Mouse (Mus musculus) neutrophil, adult 5-6 weeks (primary cell): ENCODE data around the gene Nup43. TPM values are rescaled to one million over a fixed set of nuclear protein-coding genes. Genes with fewer than 3 reads are reported as not detected.
"Not testable (repeated sequence)": the region's sequence is repeated elsewhere in the genome, so short reads cannot be mapped to it uniquely, and the experiment has no call there.

Source experiments
- ATAC-seq: fragments of 151-379, 151-347 bp; 2 replicates; pipeline ENCODE4 v1.8.0; 2017; ENCODE audit warnings: mild to moderate bottlenecking, moderate TSS enrichment; ENCODE audit not compliant: insufficient number of reproducible peaks, poor library complexity, low FRiP score, severe bottlenecking; ENCODE audit errors: extremely low read depth
- total RNA-seq: library from RNA; stranded (forward); fragments of 200-1000 nt; gene quantifications from 2 replicates; pipeline ENCODE4 v1.2.3, GENCODE M21; 2017

Nup43 gene
- total RNA-seq = 7.6 and 9.5 TPM in 2 replicates

DNA sequence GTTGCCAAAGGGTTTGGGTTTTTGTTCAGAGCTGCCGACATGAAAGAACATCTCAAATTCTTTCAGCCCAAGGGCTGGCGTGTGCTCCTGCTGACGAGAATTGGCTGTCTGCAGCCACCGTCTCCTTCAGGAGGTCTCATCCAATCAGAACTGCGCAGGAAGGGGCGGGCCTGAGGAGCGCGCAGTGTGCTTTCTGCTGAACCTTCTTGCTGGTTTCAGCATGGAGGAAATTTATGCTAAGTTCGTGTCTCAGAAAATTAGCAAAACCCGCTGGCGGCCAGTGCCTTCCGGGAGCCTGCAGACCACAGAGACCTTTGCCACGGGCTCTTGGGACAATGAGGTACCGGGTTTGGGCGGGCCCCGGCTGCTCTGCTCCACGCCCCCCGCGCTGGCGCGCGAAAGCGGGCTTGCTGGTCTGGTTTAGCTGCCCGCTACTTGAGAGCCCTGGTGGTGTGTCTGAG lies at the start of gene Nup43:
Gene Nup43, plus strand, starts transcription at position 162 of the 461 bp plus-strand sequence.
- ATAC-seq = peak; percentile 87

DNA sequence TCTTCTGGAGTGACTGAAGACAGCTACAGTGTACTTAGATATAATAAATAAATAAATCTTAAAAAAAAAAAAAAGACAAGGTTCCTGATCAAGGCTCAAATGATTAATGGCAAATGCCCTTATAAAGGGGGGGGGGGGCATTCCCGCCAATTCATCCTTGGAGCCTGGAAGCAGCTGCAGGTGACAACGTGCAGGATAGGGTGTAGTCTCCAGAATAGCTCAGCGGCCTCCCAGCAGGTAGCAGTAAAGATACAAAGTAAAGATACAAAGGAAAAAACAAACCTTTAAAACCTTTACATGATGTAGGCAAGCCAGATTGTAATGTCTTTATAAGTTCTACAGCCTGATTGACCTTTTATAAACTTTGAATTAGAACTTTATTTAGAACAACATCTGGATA lies 49.7 kb upstream of the Nup43 start:
- not testable (repeated sequence) for ATAC-seq

DNA sequence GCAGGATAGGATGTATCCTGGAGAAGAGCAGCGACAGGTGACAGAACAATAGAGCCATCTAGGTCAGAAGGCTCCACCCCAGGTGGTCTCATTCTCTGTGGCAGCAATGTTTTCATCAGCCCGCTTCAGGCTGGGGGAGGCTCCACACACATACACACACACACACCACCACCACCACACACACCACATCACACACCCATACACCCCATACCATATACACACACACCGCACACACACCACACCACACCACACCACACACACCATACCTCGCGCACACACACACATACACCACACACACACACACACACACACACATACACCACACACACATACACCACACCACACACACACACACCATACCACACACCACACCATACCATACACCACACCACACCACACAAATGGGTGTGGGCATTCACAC lies 47.5 kb upstream of the Nup43 start:
- ATAC-seq = no peak

DNA sequence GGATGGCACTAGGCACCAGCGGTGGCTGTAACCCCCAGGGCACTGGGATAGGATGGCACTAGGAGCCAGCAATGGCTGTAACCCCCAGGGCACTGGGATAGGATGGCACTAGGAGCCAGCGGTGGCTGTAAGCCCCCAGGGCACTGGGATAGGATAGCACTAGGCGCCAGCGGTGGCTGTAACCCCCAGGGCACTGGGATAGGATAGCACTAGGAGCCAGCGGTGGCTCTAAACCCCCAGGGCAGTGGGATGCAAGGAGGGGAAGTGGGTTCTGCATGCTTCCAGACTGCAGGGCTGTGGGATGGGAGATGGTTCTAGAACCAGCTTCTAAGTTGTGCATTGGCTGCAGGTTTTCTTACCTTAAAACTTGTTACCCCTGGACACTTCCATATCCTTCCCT lies 46.6 kb upstream of the Nup43 start:
- 0 out of 2 replicates have a peak, but pooled peaks have one; percentile 6 for ATAC-seq

DNA sequence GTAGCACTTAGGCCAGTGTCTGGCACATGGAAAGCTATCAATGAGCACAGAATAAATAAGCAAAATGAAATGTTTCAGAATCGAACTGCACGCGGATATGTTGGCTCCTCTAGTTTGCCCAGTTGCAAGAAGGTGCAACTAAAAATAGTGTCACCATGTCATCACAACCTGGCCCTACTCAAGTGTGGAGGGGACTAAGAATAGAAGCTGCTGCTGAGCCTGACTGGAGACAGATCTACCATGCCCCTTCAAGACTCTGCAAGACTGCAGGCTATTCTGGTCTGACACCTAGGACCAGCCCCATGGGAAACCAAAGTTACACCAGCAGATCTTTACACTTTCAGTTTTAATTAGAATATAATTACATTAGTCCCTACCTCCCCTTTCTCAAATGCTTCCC lies 44.9 kb upstream of the Nup43 start:
- ATAC-seq = no peak

DNA sequence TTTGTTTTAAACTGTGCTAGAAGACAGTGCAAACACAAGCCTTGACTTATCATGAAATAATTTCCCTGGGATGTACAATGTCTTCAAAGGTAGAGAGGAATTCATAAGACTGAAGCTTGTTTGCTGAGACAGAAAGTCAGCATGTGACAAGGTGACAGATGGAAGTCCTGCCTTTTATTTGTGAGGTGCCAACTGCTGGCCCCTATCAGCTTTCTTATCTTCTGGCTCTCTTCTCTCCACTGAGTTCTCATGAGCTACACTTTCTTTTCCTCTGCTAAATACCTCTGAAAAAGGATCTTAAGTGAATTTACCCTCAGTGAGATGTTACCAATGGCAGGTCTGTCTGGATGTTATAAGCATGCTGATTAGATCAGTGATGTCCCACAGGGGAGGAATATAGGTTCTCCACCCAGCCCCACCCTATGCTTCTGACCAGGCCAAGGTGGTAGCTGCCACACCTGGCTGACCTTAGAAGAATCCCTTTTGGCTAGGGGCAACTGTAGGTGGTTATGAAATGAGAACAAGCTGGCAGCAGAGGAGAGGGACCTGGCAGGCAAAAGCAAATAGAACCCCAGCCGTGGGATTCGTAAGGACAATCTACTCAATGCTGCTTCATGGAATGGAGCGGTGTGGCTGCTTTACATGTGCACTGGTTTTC lies 43.3 kb upstream of the Nup43 start:
- ATAC-seq = no peak

DNA sequence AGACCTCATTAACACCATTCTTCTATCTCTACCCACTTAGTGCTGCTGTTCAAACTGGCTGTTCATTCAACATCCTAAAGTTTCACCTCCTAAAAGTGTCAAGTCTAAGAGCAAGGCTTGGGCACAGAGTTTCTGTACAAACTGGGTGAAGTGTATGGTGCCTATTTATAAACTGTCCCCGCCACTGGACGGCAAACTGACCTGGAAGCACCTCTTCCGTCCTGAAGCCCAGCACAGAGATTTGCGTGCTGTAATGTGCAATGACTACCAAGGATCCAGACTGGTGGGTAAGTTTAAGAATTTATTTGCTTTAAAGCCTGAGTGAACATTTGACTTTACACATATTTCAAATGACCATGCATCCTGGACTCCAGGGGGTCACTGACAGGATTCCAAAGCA lies 38.2 kb upstream of the Nup43 start:
- ATAC-seq = no peak

DNA sequence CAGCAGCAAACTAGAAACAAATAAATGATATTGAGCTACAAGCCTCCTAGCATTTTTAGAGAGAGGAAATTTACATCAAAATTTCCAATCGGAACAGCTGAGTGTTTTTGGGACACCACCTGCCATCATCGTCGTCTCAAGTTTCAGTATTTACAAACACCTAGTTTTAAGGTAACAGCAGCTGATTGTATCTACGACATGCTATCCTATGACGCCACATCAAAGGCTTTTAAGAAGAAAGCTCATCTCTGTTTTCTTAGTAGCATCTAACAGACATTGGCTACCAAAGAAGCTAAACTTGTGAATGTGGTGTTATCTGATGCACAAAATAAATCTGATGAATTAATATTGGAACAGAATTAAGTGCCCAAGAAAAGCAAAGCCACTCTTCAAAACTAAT lies 37.0 kb upstream of the Nup43 start:
- no peak for ATAC-seq

DNA sequence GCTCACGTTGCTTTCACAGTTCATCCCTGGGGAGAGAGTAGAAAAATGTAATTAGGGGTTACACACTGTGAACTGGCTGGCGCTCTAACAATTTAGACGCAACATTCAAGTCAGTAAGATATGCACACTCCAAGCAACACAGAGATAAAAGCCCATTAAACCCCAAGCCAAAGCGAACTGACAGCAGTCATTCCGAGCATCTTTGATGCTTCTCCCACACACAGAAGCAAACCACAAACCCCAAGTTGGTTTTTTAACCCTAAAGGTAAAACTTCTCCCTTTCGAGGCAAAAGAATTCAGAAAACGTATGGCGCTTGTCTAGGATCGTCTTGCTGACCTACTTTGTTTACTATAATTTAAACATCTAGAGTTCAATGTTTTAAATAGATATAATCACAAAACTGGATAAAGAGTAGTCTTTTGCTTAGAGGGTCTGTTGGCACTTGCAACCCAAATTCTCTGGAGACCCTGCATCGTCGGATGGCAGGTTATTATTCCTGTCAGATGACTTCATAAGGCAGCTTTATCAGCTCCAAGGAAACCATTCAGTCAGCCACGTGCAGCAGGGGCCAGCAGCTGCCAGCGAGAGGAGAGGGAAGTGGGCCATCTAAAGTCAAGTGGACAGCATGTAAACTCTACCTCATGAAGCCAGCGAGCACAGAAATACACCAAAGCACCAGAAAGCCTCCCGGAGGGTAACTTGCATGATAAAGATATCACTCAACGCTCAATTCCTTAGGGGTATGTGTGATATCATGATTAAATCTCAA lies 36.2 kb upstream of the Nup43 start:
- ATAC-seq = no peak

DNA sequence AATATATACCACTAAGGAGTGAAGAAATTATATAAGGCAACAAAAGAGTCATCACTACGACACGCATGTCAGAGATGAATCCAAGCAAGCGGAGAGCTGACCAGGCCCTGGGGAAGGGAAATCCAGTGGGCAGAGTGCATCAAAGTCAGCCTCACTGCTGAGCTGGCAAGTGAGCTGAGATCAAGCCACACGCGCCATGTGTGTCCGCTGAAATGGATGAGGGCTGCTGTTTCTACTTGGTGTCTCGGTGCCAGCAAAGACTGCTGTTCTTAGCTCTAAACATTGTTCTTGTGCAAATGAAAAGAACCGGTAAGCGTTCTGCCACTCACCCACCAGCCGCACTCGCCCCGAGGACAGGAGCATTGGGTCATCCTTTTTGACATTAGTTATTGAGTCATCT lies 26.9 kb upstream of the Nup43 start:
- no peak for ATAC-seq

DNA sequence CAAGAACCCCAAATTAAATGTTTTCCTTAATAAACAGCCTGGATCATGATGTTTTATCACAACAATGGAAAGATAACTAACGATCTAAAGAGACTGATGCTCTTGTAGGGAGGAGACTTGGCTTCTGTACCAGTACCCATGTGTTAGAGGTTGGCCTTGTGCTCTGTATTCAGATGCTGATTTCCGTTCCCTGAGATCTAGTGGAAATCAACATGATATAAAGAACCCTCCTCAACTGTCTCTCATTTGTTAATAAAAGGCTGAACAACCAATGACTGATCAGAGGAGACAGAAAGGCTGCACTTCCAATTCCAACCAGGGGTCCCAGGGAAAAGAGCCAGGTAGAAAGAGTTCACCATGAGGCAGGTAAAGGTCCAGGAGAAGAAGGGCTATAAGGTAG lies 21.4 kb upstream of the Nup43 start:
- ATAC-seq = no peak

DNA sequence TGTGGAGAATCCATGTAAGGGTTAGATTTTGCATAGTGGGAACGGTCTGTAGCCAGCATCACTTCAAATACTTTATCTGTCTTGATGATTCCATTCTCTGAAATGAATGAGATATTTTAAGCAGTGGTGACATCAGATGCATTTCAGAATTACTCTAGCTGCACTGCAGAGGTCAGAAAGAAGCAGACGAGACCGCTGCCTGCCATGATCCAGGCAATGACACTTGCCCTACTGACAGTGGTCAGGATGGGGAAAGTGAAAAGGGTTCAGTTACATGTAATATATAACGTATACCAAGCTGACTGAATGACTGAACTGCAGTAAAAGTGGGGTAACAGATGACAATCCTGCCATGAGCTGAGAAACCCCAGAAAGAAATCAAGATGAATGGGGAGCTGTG lies 18.2 kb upstream of the Nup43 start:
- ATAC-seq = no peak

DNA sequence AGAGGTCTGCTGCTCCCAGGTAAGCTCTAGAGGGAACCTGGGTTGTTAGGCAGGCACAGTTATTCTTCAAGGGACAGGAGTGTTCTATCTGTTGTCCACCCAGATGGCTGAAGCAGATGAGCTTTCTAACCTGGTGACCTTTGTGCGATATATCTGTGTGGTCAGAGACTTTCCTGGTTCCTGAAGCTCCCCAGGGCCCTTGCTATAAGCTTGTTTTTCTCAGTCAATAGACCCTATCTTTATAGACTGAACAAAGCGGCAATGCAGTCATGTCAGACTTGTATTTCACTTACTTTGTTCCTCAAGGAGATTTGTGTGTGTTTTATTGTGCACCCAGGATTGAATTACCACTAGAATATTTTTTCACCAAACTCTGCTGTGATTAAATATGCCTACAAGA lies 16.2 kb upstream of the Nup43 start:
- no peak for ATAC-seq

DNA sequence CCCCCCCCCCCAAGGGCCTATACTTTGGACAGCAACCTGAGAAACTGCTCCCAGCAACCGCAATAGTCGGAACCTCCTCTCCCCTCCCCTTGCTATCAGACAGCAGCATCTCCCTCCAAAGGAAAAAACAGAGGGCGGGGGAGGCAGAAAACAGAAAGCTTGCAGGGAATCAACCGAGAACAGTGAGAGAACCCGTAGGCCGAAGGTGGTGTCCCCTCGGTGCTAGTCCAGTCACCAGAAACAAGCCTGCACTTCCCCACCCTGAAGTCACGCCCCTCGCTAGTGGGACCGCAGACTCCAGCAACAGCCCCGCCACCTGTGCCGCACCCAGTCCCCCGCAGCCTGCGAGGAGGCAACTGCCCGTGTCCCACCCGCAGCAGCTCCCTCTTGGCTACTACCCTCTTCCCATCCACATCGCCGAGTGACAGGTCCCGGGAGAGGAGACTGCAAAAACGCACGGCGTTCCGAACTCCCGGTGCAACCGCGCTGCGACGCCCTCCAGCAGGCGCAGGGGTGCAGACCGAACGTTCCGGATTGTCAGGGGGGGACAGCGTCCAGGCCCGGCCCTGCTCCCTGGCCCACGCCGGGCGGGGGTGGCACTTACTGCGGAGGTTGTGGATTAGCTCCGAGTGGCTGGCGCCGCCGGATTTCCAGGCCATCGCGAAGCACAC lies 4.7 kb upstream of the Nup43 start:
- peak; percentile 60 for ATAC-seq

DNA sequence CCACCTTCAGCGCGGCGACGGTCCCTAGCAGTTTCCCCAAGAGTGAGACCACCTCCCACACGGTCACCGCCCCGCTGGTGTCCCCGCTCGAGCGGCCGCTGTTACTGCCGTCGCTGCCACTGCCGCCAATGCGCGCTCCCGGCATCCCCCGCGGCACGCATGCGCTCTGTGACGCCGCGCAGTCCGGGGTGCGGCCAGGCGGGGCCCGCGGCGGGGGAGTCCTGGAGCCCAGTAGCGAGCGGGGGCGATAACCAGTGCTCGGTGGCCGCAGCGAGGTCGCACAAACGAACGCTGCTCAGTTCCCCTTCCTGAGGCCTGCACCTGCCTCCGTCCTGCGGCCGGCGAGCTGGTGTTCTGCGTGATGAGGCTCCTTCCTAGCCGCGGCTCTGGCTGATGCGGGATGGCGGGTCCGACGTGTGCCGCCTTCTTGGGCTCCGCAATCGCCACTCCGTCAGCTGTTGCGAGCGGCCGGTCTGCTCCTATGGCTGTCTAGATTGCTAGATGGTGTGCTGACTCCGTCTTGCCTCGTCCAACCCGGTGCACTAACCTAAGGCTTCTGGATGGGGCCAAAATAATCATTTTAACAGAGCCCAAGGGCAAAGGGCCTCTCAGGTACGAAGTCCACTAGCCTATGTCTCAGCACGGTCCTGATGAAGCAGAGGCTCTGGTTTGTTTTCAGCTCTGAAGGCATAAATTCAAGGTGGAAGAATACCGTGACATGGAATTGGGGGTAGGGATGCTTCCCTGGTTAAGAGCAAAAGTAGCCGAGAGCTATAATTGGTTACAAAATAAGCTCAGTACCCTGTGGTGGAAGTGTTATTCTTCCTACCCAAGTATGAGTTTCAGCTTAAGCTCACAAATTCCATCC lies 3.9 kb upstream of the Nup43 start:
- peak; percentile 51 for ATAC-seq

DNA sequence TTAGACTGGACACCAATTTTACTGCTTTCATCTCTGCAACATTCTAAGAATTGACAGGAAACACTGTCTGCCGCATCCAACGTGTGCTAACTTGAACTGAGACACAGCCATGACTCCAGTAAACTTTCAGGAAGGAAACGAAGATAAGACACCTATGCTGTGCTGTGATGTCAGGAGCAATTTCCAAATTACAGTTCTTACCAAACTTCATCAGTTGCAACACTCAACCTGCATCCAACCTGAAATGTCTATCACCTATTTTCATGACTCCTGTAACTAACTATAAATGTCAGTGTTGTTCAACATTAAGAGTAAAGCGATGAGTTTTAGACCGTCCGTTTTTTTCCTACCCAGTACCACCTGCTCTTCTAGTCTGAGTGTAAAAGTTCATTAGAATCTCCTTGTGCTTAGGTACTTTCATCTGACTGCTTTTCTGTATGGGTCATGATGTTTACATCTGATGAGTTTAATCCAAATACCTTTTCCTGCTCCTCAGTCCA lies 3.2 kb upstream of the Nup43 start:
- no peak for ATAC-seq

DNA sequence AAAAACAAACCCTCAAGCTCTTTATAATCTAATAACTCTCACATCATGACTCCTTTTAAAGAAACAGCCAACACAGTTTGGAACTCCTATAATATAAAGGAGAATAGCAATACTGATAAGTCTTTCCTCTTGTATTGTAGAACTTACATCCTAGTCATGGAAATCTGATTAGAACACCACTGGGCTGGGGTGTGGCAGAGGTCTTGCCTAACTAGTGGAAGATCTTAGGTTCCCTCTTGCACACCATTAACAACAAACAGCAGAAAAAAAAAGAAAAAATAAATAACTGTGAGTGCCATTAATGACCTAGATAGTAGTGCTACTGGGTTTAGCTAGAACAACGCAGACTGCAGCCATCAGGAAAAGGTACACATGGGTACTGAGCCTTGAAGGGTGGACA lies 2.4 kb upstream of the Nup43 start:
- no peak for ATAC-seq

DNA sequence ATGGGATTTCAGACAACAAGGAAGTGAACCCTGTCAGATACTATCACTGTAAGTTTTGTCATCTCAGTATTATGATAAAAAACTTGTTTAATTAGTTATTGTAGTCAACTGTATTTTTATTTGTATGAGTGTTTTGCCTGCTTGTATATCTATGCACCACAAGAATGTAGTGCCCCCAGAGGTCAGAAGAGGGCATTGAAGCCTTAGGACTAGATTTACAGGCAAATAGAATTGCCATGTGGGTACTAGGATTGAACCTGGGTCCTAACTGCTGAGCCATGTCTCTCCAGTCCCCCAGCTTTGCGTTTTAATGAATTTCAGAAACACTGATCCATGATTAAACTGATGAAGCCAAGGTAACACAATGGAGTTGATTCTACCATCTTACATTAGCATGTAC lies 6.4 kb downstream of the Nup43 start:
- ATAC-seq = peak; percentile 90

DNA sequence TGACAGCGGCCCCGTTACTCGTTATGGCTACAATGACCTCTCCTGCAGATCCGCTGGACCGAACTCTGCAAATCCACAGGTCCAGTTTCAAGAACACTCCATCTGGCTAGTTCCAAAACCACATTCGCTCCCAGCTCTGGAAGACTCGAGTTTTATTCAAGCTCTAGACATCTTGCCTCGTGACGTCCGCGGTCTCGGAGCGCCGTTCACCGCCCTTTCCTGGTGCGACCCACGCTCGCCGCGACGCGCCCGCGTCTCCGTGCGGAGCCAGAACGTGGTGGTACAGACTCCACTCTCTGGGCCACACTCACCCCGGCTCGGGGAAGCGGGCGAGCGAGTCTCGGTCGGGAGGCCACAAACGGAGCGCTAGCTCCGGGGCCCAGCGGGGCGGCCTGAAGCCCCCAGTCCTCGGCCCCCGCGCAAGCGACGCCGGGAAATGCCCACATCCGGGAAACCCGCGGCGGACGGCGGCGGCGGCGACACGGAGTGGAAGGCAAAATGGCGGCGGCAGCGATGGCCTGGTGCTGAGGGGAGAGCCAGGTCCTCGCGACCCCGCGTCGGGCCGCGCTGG lies 13.5 kb downstream of the Nup43 start, which contains the start of the genes Pcmt1 and Lats1:
Gene Pcmt1, minus strand, starts transcription at position 406 of the 571 bp plus-strand sequence.
Gene Lats1, plus strand, starts transcription at position 484 of the 571 bp plus-strand sequence.
- peak; percentile 70 for ATAC-seq
